ENCODE assay signal across 19 mouse cellular contexts in the genomic region with DNA sequence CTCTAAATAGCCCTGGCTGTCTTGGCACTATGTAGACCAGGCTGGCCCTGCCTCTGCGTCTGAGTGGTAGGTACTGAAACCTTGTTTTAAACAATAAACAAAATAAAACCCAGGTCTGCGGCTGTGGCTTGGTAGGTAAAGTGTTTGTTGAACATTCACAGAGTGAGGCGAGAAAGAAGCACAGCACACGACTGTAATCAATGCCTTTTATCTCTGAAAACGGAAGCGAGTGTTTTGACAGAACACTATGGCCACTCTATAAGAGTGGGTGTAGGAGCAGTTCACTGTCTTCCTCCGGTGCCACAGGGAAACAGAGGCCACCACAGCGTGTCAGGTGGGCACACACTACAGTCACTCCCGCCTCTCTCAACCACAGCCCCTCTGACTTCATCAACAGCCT. TPM values are rescaled to one million over a fixed set of nuclear protein-coding genes. Genes with fewer than 3 reads are reported as not detected.
DNase-seq lines count a peak whose midpoint lies in the region; ATAC-seq and TF ChIP-seq lines count a peak whose summit lies in the region.
"Had no signal": no experiment of that assay in that cellular context is flagged by ENCODE, and none has a peak within 500 bp of the region (broad histone marks: within the 10 kb centered on the region; RNA-seq: fewer than 3 reads in every experiment).

No protein-coding gene starts in this region.

- no peaks in the 10 kb centered on the region for H3K27me3 ChIP-seq in thymus, adult 2 months (ENCODE audit: control insufficient read depth, insufficient read depth, low read length)
- no peaks in the 10 kb centered on the region for H3K27me3 ChIP-seq in liver, embryonic 16.5 days (ENCODE audit: control insufficient read depth, insufficient read depth, low read depth, low read length)
- H3K27me3 ChIP-seq: hindbrain, embryonic 13.5 days; limb, embryonic 12.5 days; lung, embryonic 15.5 days; megakaryocyte, embryonic 14.5 days; neural tube, embryonic 15.5 days had no signal

- DNase-seq in thymus, adult 2 months = no peak
- DNase-seq in thymus, postnatal 0 days (ENCODE audit: low spot score) = no peak
- peak; percentile 77 for DNase-seq in T-cell, adult 2 months (ENCODE audit: low spot score)
- DNase-seq in cerebellum, postnatal 36 days = no peak
- DNase-seq in kidney, postnatal 10 days = no peak
- DNase-seq in gastrocnemius, adult 2 months = no peak
- DNase-seq: adrenal gland, adult 8-10 months; cerebellum, adult 9-11 months; heart, adult 18-20 months; kidney, adult 2 months had no signal

- H3K27ac ChIP-seq in thymus, adult 2 months (ENCODE audit: control insufficient read depth, insufficient read depth, low read length) = peak overlapping the region; percentile 82
- H3K27ac ChIP-seq in liver, embryonic 16.5 days (ENCODE audit: low read length) = 0 out of 2 replicates have a peak overlapping the region, but pooled peaks have one; percentile 48
- no peak overlapping the region for H3K27ac ChIP-seq in gastrocnemius, adult 2 months
- H3K27ac ChIP-seq: hindbrain, embryonic 13.5 days; limb, embryonic 12.5 days; neural tube, embryonic 15.5 days; stomach, postnatal 0 days had no signal

- ATAC-seq in liver, embryonic 16.5 days (ENCODE audit: low read depth) = no peak
- ATAC-seq: forebrain, embryonic 14.5 days; midbrain, embryonic 16.5 days had no signal

- H3K4me1 ChIP-seq in thymus, adult 2 months (replicated peaks; ENCODE audit: control insufficient read depth, insufficient read depth, low read length) = peaks cover 39% of the 10 kb centered on the region
- H3K4me1 ChIP-seq in liver, embryonic 16.5 days (ENCODE audit: control insufficient read depth, low read depth, low read length) = peaks cover 22% of the 10 kb centered on the region
- H3K4me1 ChIP-seq: hindbrain, embryonic 13.5 days; neural tube, embryonic 15.5 days had no signal

- no peak for TF ChIP-seq CTCF in thymus, adult 2 months (IDR thresholded peaks at IDR 0.05; ENCODE audit: borderline replicate concordance, control insufficient read depth, extremely low read depth, insufficient read depth, low read length, poor library complexity)
- TF ChIP-seq CTCF in gastrocnemius, adult 2 months (IDR thresholded peaks at IDR 0.05) = no peak

- WGBS in thymus, adult 2 months = 24% methylated on average over 9 of the region's 9 CpGs
- 42% methylated on average over 9 of the region's 9 CpGs for WGBS in liver, embryonic 16.5 days (ENCODE audit: insufficient replicate concordance)

- H3K9me3 ChIP-seq in liver, embryonic 16.5 days (replicated peaks; ENCODE audit: control insufficient read depth, low read length) = no peaks in the 10 kb centered on the region
- H3K9me3 ChIP-seq: hindbrain, embryonic 13.5 days; limb, embryonic 12.5 days; lung, embryonic 15.5 days; megakaryocyte, embryonic 14.5 days; neural tube, embryonic 15.5 days had no signal

- peaks cover 10% of the 10 kb centered on the region for H3K36me3 ChIP-seq in thymus, adult 2 months (ENCODE audit: control insufficient read depth, insufficient read depth, low read length)
- H3K36me3 ChIP-seq in liver, embryonic 16.5 days (ENCODE audit: control insufficient read depth, insufficient read depth) = peaks cover 20% of the 10 kb centered on the region

- H3K9ac ChIP-seq in liver, embryonic 16.5 days (ENCODE audit: low read depth, low read length) = no peak overlapping the region
- H3K9ac ChIP-seq: hindbrain, embryonic 13.5 days; limb, embryonic 12.5 days; lung, embryonic 15.5 days; neural tube, embryonic 15.5 days had no signal

- intact Hi-C loops in gastrocnemius, adult 2 months (cut with DNase I) = no loop called here

- TF ChIP-seq POLR2A in thymus, adult 2 months (IDR thresholded peaks at IDR 0.05; ENCODE audit: control insufficient read depth, extremely low read depth, insufficient read depth, low read length, poor library complexity) = no peak

- no peak overlapping the region for H3K4me3 ChIP-seq in thymus, adult 2 months (ENCODE audit: control insufficient read depth, insufficient read depth, low read length)
- H3K4me3 ChIP-seq in liver, embryonic 16.5 days (ENCODE audit: low read depth, low read length) = no peak overlapping the region
- H3K4me3 ChIP-seq in gastrocnemius, adult 2 months = no peak overlapping the region
- H3K4me3 ChIP-seq: hindbrain, embryonic 13.5 days; limb, embryonic 12.5 days; lung, embryonic 15.5 days; neural tube, embryonic 15.5 days had no signal

- no peak overlapping the region for H3K4me2 ChIP-seq in liver, embryonic 16.5 days (ENCODE audit: low read depth, low read length)
- H3K4me2 ChIP-seq: hindbrain, embryonic 13.5 days; limb, embryonic 12.5 days; lung, embryonic 15.5 days; neural tube, embryonic 15.5 days had no signal

RNA-seq across cellular contexts. Expression of a gene that starts 9.8 kb away (rescaled TPM):
- polyA plus RNA-seq in thymus, adult 2 months (2012; rRNA removed) = 755 and 783 TPM in 2 replicates
- polyA plus RNA-seq in thymus, postnatal 0 days (2015; fragmentation: Nextera tagmentation; extraction: Ambion mirVana) = 205 and 252 TPM in 2 replicates
- polyA plus RNA-seq in liver, embryonic 16.5 days (2015; fragmentation: Nextera tagmentation; extraction: Ambion mirVana) = 14.1 and 15.4 TPM in 2 replicates
- total RNA-seq in gastrocnemius, adult 2 months (2021) = 1 to 10 TPM in 1 of 2 experiments, under 1 TPM in 1; 0.89 to 1.3 TPM

RNA-seq across cellular contexts. Expression of a gene that starts 41.9 kb away (rescaled TPM):
- polyA plus RNA-seq in thymus, adult 2 months (2012; rRNA removed) = 8.8 and 11.7 TPM in 2 replicates
- polyA plus RNA-seq in thymus, postnatal 0 days (2015; fragmentation: Nextera tagmentation; extraction: Ambion mirVana) = 6.1 and 7.0 TPM in 2 replicates
- 3.6 and 4.5 TPM in 2 replicates for polyA plus RNA-seq in liver, embryonic 16.5 days (2015; fragmentation: Nextera tagmentation; extraction: Ambion mirVana)
- total RNA-seq in gastrocnemius, adult 2 months (2021) = 1 to 10 TPM in 1 of 2 experiments, under 1 TPM in 1; 0.46 to 2.4 TPM

Comparison
In these comparisons a context has a peak if more than half of its experiments do, and no peak if none do; other contexts are left out.
1. RNA of a gene that starts 9.8 kb away (polyA plus RNA-seq): 755 to 783 TPM in thymus, adult 2 months and 205 to 252 TPM in thymus, postnatal 0 days; 14.1 to 15.4 TPM in liver, embryonic 16.5 days; every median in the first group is over 10 times any median in the second.